Mouse (Mus musculus) liver, embryonic 13.5 days (tissue): ENCODE results near the gene Soga1. TPM values are rescaled to one million over a fixed set of nuclear protein-coding genes. Genes with fewer than 3 reads are reported as not detected.

Experiments
- ATAC-seq: fragments of 200-750 bp; cut with Nextera tagmentation; 2 replicates; pipeline ENCODE4 v1.8.0; 2017; ENCODE audit warnings: low read depth, mild to moderate bottlenecking, moderate number of reproducible peaks, moderate library complexity
- DNase-seq: peaks from one replicate; pipeline ENCODE4 v3.0.0; 2022
- H3K27ac ChIP-seq: fragments of 300-500 bp; sonication (generic); 2 replicates; pipeline ENCODE4 v1.5.1; 2015; ENCODE audit warnings: moderate library complexity, mild to moderate bottlenecking, inconsistent platforms
- H3K27me3 ChIP-seq: fragments of 300-500 bp; sonication (generic); 2 replicates; pipeline ENCODE4 v1.6.1; 2015; ENCODE audit warnings: mild to moderate bottlenecking, inconsistent platforms
- H3K36me3 ChIP-seq: fragments of 300-500 bp; sonication (generic); 2 replicates; pipeline ENCODE4 v1.6.1; 2015; ENCODE audit warnings: mild to moderate bottlenecking, inconsistent platforms
- H3K4me1 ChIP-seq: fragments of 300-500 bp; sonication (generic); replicated peaks from 2 replicates; pipeline ENCODE4 v1.6.1; 2015; ENCODE audit warnings: inconsistent platforms
- H3K4me2 ChIP-seq: fragments of 300-500 bp; sonication (generic); 2 replicates; pipeline ENCODE4 v1.6.1; 2015; ENCODE audit warnings: inconsistent platforms, mild to moderate bottlenecking, moderate library complexity
- H3K4me3 ChIP-seq: fragments of 300-500 bp; sonication (generic); replicated peaks from 2 replicates; pipeline ENCODE4 v1.5.1; 2015; ENCODE audit warnings: mild to moderate bottlenecking, inconsistent platforms
- H3K9ac ChIP-seq: fragments of 300-500 bp; sonication (generic); 2 replicates; pipeline ENCODE4 v1.6.1; 2015; ENCODE audit warnings: mild to moderate bottlenecking, inconsistent platforms
- H3K9me3 ChIP-seq: fragments of 300-500 bp; sonication (generic); replicated peaks from 2 replicates; pipeline ENCODE4 v1.6.1; 2016; ENCODE audit warnings: inconsistent platforms
- WGBS: fragments of 180-500 bp; shearing (Covaris S2); methylation state at CpG from one replicate; pipeline ENCODE4 v1.1.7; 2015; ENCODE audit not compliant: insufficient replicate concordance; 5-methylcytosine and 5-hydroxymethylcytosine counted together
- polyA plus RNA-seq: library from polyadenylated mRNA; unstranded; fragments of >200 nt; fragmentation: Nextera tagmentation; extraction: Ambion mirVana; gene quantifications from 2 replicates; pipeline ENCODE4 v1.2.1, GENCODE M21; 2015

Gene Soga1
- polyA plus RNA-seq, 1 experiment from 2014 or later = 1.8 TPM

DNA sequence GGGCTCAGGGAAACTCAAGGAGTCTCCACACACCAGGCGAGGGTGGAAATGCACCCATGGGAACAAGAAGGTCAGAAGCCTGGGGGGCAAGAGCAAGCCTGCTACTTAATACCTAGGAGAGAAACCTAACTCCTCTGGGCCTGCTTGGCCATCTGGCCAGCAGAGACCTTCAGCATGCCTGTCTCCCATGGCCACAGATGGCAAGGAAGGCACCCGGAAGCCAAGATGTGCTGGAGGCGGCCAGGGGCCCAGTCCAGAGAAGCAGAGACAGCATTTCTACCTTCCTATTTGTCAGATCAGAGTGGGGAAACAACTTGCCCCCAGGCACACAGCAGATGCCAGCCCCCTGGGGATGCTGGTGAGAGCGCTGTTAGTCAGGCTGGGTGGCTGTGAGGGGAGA, 50.8 kb downstream of the Soga1 start:
- peaks cover 6% of the 10 kb centered on the region for H3K9me3 ChIP-seq
- peaks cover 70% of the 10 kb centered on the region for H3K4me1 ChIP-seq
- peak overlapping the region; percentile 97 for H3K27ac ChIP-seq
- DNase-seq (no peak), ATAC-seq (no peak)
- H3K27me3 ChIP-seq = no peaks in the 10 kb centered on the region
- peak overlapping the region; percentile 90 for H3K4me2 ChIP-seq
- WGBS = 74% methylated on average over 4 of the region's 4 CpGs
- H3K36me3 ChIP-seq = peaks cover 72% of the 10 kb centered on the region
- peak overlapping the region; percentile 79 for H3K9ac ChIP-seq
- peak overlapping the region; percentile 65 for H3K4me3 ChIP-seq

DNA sequence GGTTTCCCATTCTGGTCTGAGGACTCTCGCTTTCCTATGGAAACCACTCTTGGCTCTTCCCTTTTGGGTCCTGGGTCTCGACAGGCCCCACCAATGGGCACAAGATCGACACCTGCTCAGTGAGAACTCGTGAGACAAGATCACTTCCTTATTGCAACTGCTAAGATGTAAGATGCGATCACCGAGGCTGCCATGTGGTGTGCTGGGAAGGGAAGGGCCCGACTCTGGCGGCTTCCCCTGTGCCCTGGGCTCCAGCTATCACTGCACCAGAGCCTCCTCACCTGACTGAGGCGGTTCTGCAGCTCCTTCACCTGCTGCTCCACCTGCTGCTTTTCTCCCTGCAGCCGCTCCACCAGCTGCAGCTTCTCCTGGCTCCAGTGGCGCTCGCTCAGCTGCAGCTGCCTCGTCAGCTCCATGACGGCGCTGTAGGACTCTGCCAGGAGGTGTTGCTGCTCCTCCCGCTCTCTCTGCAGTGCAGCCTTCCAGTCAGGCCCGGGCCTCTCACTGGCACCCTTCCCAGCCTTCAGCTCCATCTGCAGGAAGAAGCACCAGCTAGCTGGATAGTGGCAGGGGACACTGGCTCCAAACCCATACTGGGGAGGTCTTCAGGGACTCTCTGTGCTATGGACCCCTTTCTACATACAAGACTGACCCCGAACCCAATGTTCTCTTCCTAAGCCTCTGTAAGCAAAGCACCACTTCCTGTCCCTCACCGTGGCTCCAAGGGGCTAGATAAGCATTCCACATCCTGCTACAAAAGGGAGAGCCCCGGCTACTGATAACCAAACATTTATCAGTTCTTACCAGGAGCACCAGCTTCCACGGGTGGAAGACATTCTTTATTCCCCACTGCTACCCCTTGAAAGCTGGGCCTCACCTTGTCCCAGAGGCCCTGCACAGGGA, 51.7 kb downstream of the Soga1 start:
- no peaks in the 10 kb centered on the region for H3K27me3 ChIP-seq
- H3K27ac ChIP-seq = peak overlapping the region; percentile 97
- 22% methylated on average over 21 of the region's 21 CpGs for WGBS
- ATAC-seq (peak; percentile 90), DNase-seq (peak; percentile 72)
- H3K36me3 ChIP-seq = peaks cover 81% of the 10 kb centered on the region
- H3K9me3 ChIP-seq = peaks cover 6% of the 10 kb centered on the region
- H3K4me2 ChIP-seq = peak overlapping the region; percentile 90
- H3K4me1 ChIP-seq = peaks cover 70% of the 10 kb centered on the region
- H3K4me3 ChIP-seq = peak overlapping the region; percentile 65
- peak overlapping the region; percentile 79 for H3K9ac ChIP-seq

DNA sequence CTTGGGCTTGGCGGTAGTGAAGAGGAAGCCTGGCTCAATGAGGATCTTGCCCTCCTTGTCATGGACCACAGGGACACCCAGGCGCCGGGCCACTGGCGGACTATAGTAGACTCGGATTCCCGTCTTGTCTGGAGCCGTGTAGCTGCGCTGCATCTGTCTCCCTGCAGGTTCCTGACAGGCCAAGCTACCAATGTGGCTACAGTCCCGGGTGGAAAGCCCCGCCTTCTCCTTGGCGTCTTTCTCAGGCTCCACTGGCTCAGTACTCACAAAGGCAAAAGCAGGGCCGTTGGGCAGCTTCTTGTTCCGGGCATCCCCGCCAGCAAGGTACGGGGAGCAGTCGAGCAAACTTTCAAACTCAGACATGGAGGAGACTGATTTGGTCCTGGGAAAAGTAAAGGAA, 57.9 kb downstream of the Soga1 start:
- H3K27me3 ChIP-seq = no peaks in the 10 kb centered on the region
- peaks cover 28% of the 10 kb centered on the region for H3K4me1 ChIP-seq
- ATAC-seq (no peak), DNase-seq (no peak)
- no peak overlapping the region for H3K4me3 ChIP-seq
- peaks cover 99% of the 10 kb centered on the region for H3K36me3 ChIP-seq
- H3K27ac ChIP-seq = no peak overlapping the region
- WGBS = 87% methylated on average over 16 of the region's 16 CpGs
- H3K9me3 ChIP-seq = peaks cover 6% of the 10 kb centered on the region
- no peak overlapping the region for H3K4me2 ChIP-seq
- no peak overlapping the region for H3K9ac ChIP-seq

DNA sequence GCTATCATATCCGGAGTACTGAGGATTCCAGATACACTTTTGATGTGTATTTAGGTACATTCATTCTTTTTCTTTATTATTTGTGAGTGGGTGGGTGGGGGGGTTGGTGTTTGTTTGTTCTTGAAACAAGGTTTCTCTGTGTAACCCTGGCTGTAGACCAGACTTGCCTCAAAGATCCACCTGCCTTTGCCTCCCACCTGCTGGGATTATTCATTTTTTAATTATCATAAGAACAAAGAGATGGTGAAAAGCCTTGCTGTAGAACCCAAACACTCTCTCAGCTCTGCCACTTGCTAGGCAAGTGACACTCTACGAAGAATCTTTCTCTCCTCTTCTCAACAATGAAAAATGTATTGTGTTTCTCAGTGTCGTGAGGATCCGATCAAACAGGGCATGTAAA, 59.8 kb downstream of the Soga1 start:
- Histone ChIP-seq H3K4me2 (no peak overlapping the region), H3K4me1 (peaks cover 25% of the 10 kb centered on the region), H3K27ac (no peak overlapping the region), H3K4me3 (no peak overlapping the region), H3K36me3 (peaks cover 90% of the 10 kb centered on the region), H3K9ac (no peak overlapping the region), H3K27me3 (no peaks in the 10 kb centered on the region), H3K9me3 (no peaks in the 10 kb centered on the region)
- ATAC-seq (no peak), DNase-seq (no peak)
- 85% methylated on average over 4 of the region's 4 CpGs for WGBS

DNA sequence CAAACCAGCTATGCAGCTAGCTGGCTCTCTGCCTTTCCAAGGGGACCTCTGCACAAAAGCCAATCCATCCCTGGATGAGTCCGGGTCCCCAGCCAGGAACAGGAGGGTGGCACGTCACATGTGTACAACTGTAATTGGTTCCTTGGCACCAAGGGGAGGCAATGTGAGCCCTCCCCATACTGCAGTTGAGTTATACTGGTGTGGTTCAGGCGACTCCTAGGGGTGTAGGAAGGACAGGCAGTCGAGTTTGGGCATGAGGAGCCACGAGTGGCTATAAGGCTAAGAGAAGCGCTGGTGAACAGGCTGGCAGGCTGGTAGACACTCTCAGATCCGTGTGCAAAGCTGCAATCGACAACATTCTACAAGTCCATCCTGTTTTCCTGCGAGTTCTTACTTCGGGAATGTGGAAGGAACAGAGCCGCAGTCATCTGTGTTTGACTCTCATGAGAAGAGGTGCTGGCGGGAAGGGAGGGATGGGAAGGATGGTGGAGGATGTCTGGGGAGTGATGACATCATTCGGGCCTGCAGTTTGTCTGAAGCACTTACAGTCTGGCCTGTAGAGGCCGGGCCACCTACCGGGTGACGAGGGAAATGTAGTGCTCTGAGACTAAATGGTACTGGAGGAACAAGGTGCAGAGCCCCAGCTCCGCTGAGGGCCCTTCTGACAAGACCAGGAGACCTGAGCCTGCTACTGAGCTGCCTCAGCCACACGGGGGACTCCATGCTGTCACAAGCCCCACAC, 62.4 kb downstream of the Soga1 start:
- no peak overlapping the region for H3K9ac ChIP-seq
- 81% methylated on average over 18 of the region's 18 CpGs for WGBS
- no peak overlapping the region for H3K4me3 ChIP-seq
- no peaks in the 10 kb centered on the region for H3K9me3 ChIP-seq
- H3K27ac ChIP-seq = no peak overlapping the region
- no peaks in the 10 kb centered on the region for H3K27me3 ChIP-seq
- peak; percentile 13; the same call in 1 of the 2 replicates for ATAC-seq
- no peak overlapping the region for H3K4me2 ChIP-seq
- peaks cover 64% of the 10 kb centered on the region for H3K36me3 ChIP-seq
- DNase-seq = no peak
- peaks cover 31% of the 10 kb centered on the region for H3K4me1 ChIP-seq

DNA sequence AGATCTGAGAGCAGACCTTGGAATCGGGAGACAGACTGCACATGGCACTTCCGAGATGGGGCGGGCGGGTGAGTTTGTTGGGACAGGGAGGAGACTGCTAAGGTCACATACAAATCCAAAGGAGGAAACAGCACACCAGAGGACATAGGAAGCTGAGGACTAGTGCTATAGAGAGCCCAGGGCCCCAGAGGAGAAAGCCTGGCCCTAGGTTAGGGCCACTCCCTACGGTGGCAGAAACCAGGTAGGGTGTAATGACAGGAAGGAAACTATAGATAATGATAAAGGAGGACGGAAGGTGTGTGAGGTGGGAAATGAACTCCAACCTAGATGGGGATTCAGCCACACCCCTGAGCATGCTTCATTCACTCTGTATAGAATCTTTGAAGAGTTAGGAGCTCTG, 66.7 kb downstream of the Soga1 start:
- no peak overlapping the region for H3K27ac ChIP-seq
- 53% methylated on average over 6 of the region's 6 CpGs for WGBS
- peaks cover 22% of the 10 kb centered on the region for H3K36me3 ChIP-seq
- ATAC-seq (no peak), DNase-seq (no peak)
- H3K4me1 ChIP-seq = peaks cover 54% of the 10 kb centered on the region
- no peaks in the 10 kb centered on the region for H3K9me3 ChIP-seq
- no peak overlapping the region for H3K9ac ChIP-seq
- H3K4me2 ChIP-seq = no peak overlapping the region
- no peaks in the 10 kb centered on the region for H3K27me3 ChIP-seq
- H3K4me3 ChIP-seq = no peak overlapping the region

DNA sequence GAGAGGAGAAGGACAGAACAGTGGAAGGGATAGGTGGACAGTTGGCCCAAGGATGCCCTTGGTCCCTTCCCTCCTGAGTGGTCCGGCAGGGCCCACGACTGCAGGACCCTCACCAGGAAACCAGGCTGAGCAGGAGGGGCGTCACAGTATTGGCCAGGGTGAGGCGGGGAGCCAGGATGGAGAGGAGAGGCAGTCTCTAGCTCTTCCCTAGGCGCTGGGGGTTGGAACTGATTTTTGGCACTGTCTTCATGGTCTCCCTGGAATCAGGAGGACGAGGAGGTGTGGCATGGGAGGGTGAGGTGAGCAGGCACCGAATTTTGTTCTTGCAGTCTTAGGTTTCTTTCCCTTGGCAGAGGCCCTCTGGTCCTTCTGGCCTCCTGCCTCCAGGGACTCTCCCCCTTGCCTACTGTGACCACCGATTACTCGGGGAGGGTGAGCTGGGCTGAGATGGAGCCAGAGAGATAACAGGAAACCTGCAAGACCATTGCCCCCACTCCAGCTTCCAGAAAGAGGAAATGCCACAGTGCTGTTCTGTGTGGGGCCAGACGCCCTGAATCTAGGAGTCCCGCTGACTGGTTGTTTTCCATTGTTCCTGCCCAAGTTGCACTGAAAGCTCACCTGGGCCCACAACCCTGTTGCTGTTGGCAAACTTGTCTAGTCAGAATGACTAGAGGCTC, 68.3 kb downstream of the Soga1 start:
- Histone ChIP-seq H3K4me2 (no peak overlapping the region), H3K4me1 (peaks cover 54% of the 10 kb centered on the region), H3K9me3 (no peaks in the 10 kb centered on the region), H3K4me3 (no peak overlapping the region), H3K27me3 (no peaks in the 10 kb centered on the region), H3K27ac (no peak overlapping the region), H3K36me3 (peaks cover 7% of the 10 kb centered on the region), H3K9ac (0 out of 2 replicates have a peak overlapping the region, but pooled peaks have one; percentile 5)
- no peak for ATAC-seq
- WGBS = 21% methylated on average over 11 of the region's 11 CpGs
- DNase-seq = peak; percentile 20

DNA sequence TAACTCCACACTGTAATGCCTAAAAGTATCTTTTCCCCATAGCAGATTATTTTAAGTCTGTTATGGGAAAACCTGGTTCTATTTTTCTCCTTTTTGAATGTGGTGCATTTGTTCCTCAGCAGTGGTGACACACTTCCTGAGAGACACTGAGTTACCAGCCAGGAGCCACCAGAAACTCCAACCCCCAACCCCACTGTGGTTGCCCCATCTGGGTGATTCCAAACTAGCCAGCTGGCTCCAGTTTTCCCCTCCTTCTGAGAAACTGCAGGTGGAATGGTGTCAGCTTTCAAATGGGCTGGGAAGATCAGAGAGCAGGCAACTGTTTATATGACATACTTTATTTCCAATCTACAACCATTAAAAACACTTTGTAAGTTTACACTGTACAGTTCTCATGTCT, 68.9 kb downstream of the Soga1 start:
- Histone ChIP-seq H3K9ac (no peak overlapping the region), H3K4me2 (no peak overlapping the region), H3K4me1 (peaks cover 54% of the 10 kb centered on the region), H3K9me3 (no peaks in the 10 kb centered on the region), H3K36me3 (peaks cover 9% of the 10 kb centered on the region), H3K4me3 (no peak overlapping the region), H3K27me3 (no peaks in the 10 kb centered on the region), H3K27ac (0 out of 2 replicates have a peak overlapping the region, but pooled peaks have one; percentile 13)
- no peak for ATAC-seq
- no peak for DNase-seq

DNA sequence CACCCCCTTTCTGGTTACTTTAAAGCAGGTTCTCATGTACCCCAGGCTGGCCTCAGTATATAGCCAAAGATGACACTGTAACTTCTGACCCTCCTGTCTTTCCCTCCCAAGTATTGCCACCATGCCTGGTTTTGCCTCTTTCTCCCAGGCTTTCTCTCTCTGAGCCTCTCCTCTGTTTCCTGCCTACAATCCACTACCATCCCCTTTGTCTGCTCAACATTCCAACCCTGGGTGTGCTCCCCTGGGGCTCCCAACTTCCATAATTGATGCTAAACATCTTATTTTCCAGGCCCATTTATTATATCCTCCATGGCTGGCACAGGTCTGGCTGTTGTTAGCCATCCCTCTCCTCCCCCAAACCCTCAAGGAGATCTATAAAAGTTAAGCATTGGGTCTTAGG, 70.5 kb downstream of the Soga1 start:
- Histone ChIP-seq H3K9ac (no peak overlapping the region), H3K36me3 (peaks cover 24% of the 10 kb centered on the region), H3K27ac (no peak overlapping the region; the same call in 1 of the 2 replicates), H3K9me3 (no peaks in the 10 kb centered on the region), H3K27me3 (no peaks in the 10 kb centered on the region), H3K4me2 (no peak overlapping the region), H3K4me1 (peaks cover 64% of the 10 kb centered on the region), H3K4me3 (no peak overlapping the region)
- DNase-seq (no peak), ATAC-seq (no peak)

DNA sequence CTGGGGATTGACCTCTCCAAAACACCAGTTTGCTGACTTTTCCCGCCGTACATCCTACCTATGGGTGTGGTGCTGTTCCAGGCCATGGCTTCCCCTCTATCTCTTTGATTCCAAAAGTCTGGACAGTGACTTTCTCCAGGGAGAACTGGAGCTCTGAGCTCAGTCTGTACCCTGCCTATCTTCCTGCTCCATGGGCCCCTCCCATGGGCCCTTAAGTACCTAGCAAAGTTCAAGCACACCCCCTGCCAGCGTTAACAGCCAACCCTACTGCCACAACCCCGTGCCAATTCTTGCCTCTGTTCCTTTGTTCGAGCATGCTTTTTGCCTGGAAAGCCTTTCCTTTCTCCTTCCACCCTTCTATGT, 71.8 kb downstream of the Soga1 start:
- Histone ChIP-seq H3K4me3 (peak overlapping the region; percentile 81), H3K9ac (peak overlapping the region; percentile 88), H3K9me3 (no peaks in the 10 kb centered on the region), H3K4me1 (peaks cover 55% of the 10 kb centered on the region), H3K4me2 (peak overlapping the region; percentile 91), H3K27me3 (no peaks in the 10 kb centered on the region), H3K27ac (peak overlapping the region; percentile 92), H3K36me3 (peaks cover 37% of the 10 kb centered on the region)
- ATAC-seq (peak; percentile 43), DNase-seq (no peak)
- 31% methylated on average over 5 of the region's 5 CpGs for WGBS

DNA sequence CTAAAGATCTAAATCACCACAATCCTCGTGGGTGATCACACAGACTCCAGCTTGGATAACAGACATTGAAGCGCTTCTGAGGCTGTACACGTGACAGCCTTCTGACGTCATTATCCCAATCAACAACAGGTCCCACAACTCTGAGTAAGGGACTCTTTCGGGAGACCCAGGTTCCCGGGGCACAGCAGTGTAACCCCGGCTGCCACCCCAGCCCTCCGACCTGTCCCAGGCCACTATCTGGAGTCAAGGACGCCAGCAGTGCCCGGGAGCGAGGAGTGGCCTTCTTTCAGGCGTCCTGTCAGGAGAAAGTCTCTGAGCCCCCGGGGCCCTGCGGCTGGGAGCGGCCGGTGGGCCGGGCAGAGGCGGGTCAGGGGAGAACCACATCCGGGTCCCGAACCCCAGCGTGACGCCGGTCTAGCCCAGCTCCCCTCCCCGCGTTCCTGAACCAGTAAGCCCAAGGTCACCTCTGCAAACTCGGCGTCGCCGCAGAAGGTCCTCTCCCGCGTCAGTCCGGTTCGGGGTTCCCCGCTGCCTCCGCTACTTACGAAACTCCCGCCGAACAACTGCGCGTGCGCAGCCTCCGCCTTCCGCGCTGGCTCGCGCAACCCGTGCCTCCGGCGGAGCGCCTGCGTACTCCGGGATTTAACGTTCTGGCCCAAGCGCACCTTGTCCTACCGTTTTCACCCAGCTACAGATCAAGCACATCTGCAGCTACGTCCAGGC, 72.4 kb downstream of the Soga1 start, which contains the start of gene Dsn1:
Gene Dsn1, minus strand, starts transcription at position 644 of the 723 bp plus-strand sequence.
- under 1% methylated on average over 56 of the region's 56 CpGs for WGBS

More for the DNA sequence above, 72.4 kb downstream of the Soga1 start, which contains the start of gene Dsn1:
- H3K9ac ChIP-seq = peak within 1 kb of the TSS; percentile 88
- peak within 1 kb of the TSS; percentile 92 for H3K27ac ChIP-seq
- peak within 1 kb of the TSS; percentile 91 for H3K4me2 ChIP-seq
- no peaks in the 10 kb centered on the region for H3K27me3 ChIP-seq
- peak within 1 kb of the TSS; percentile 81 for H3K4me3 ChIP-seq
- peak; percentile 84 for DNase-seq
- no peaks in the 10 kb centered on the region for H3K9me3 ChIP-seq
- ATAC-seq = peak; percentile 85
- H3K36me3 ChIP-seq = peaks cover 40% of the 10 kb centered on the region
- peaks cover 49% of the 10 kb centered on the region for H3K4me1 ChIP-seq
